Mouse (Mus musculus) liver, postnatal 0 days (tissue): ENCODE data around the gene Zfhx2.

Experiments used
- CTCF ChIP-seq: sonication (generic); IDR thresholded peaks from 2 replicates; pipeline ENCODE4 v1.5.1; 2016; ENCODE audit warnings: antibody characterized with exemption, low read depth
- EP300 ChIP-seq: IDR thresholded peaks from 2 replicates; pipeline ENCODE4 v1.6.1; 2016; ENCODE audit warnings: antibody characterized with exemption, low read depth, mild to moderate bottlenecking

GRCm38 (mm10) chr14:55091209-55091865 lies 787 bp downstream of the Zfhx2 start:
- TF ChIP-seq EP300 (no peak), CTCF (no peak)
